Mouse (Mus musculus): Measurements from ENCODE around the gene Kcnc4. TPM values are rescaled to one million over a fixed set of nuclear protein-coding genes. Genes with fewer than 3 reads are reported as not detected.

Gene Kcnc4
- polyA plus RNA-seq, 2 experiments: not detected

- WGBS (ENCODE audit: insufficient replicate concordance): 19% methylated on average over 1 of the region's 1 CpGs
- Histone ChIP-seq H3K36me3 (replicated peaks; ENCODE audit: control insufficient read depth, insufficient read depth, low read depth) (no peaks in the 10 kb centered on the region), H3K9me3 (ENCODE audit: control insufficient read depth, low read length) (no peaks in the 10 kb centered on the region), H3K4me2 (ENCODE audit: low read depth) (no peak overlapping the region), H3K27me3 (ENCODE audit: control insufficient read depth, insufficient read depth, low read length) (no peaks in the 10 kb centered on the region), H3K27ac (no peak overlapping the region), H3K4me3 (ENCODE audit: insufficient read depth in 1 of 2, low read depth in 2 of 2, low read length in 2 of 2) (no peak overlapping the region), H3K9ac (replicated peaks) (no peak overlapping the region), H3K4me1 (replicated peaks; ENCODE audit: control insufficient read depth in 2 of 2, insufficient read depth in 2 of 2, low read length in 1 of 2) (no peaks in the 10 kb centered on the region)
- no peak for TF ChIP-seq CTCF (IDR thresholded peaks at IDR 0.05; ENCODE audit: low read depth)
- TF ChIP-seq EP300 (IDR thresholded peaks at IDR 0.05; ENCODE audit: low read depth): no peak
- ATAC-seq (ENCODE audit: insufficient read depth) (no peak), DNase-seq (ENCODE audit: low read depth in 3 of 3, low spot score in 3 of 3) (no peak)
Measured at GRCm38 (mm10) chr3:107504542-107504941, 45.2 kb upstream of the Kcnc4 start.

- TF ChIP-seq EP300 (IDR thresholded peaks at IDR 0.05; ENCODE audit: low read depth) (no peak), CTCF (IDR thresholded peaks at IDR 0.05; ENCODE audit: low read depth) (no peak)
- Histone ChIP-seq H3K9ac (replicated peaks) (no peak overlapping the region), H3K4me3 (ENCODE audit: insufficient read depth in 1 of 2, low read depth in 2 of 2, low read length in 2 of 2) (no peak overlapping the region), H3K27me3 (ENCODE audit: control insufficient read depth, insufficient read depth, low read length) (no peaks in the 10 kb centered on the region), H3K4me2 (ENCODE audit: low read depth) (no peak overlapping the region), H3K36me3 (replicated peaks; ENCODE audit: control insufficient read depth, insufficient read depth, low read depth) (no peaks in the 10 kb centered on the region), H3K27ac (no peak overlapping the region), H3K4me1 (replicated peaks; ENCODE audit: control insufficient read depth in 2 of 2, insufficient read depth in 2 of 2, low read length in 1 of 2) (no peaks in the 10 kb centered on the region), H3K9me3 (ENCODE audit: control insufficient read depth, low read length) (no peaks in the 10 kb centered on the region)
- WGBS (ENCODE audit: insufficient replicate concordance): 59% methylated on average over 2 of the region's 2 CpGs
- ATAC-seq (ENCODE audit: insufficient read depth) (no peak), DNase-seq (ENCODE audit: low read depth in 3 of 3, low spot score in 3 of 3) (no peak)
Measured at GRCm38 (mm10) chr3:107503716-107504115, 44.4 kb upstream of the Kcnc4 start.

GRCm38 (mm10) chr3:107501702-107502151 is 42.4 kb upstream of the Kcnc4 start:
- Histone ChIP-seq H3K9me3 (ENCODE audit: control insufficient read depth, low read length) (no peaks in the 10 kb centered on the region), H3K9ac (replicated peaks) (no peak overlapping the region), H3K4me2 (ENCODE audit: low read depth) (no peak overlapping the region), H3K4me3 (ENCODE audit: insufficient read depth in 1 of 2, low read depth in 2 of 2, low read length in 2 of 2) (no peak overlapping the region), H3K27me3 (ENCODE audit: control insufficient read depth, insufficient read depth, low read length) (no peaks in the 10 kb centered on the region), H3K36me3 (replicated peaks; ENCODE audit: control insufficient read depth, insufficient read depth, low read depth) (no peaks in the 10 kb centered on the region), H3K4me1 (replicated peaks; ENCODE audit: control insufficient read depth in 2 of 2, insufficient read depth in 2 of 2, low read length in 1 of 2) (no peaks in the 10 kb centered on the region), H3K27ac (no peak overlapping the region)
- WGBS (ENCODE audit: insufficient replicate concordance): 42% methylated on average over 7 of the region's 7 CpGs
- ATAC-seq (ENCODE audit: insufficient read depth) (no peak), DNase-seq (ENCODE audit: low read depth in 3 of 3, low spot score in 3 of 3) (no peak)
- TF ChIP-seq EP300 (IDR thresholded peaks at IDR 0.05; ENCODE audit: low read depth) (no peak), CTCF (IDR thresholded peaks at IDR 0.05; ENCODE audit: low read depth) (no peak)

- Histone ChIP-seq H3K4me1 (replicated peaks; ENCODE audit: control insufficient read depth in 2 of 2, insufficient read depth in 2 of 2, low read length in 1 of 2) (no peaks in the 10 kb centered on the region), H3K9me3 (ENCODE audit: control insufficient read depth, low read length) (no peaks in the 10 kb centered on the region), H3K27ac (no peak overlapping the region), H3K4me2 (ENCODE audit: low read depth) (no peak overlapping the region), H3K4me3 (ENCODE audit: insufficient read depth in 1 of 2, low read depth in 2 of 2, low read length in 2 of 2) (no peak overlapping the region), H3K27me3 (ENCODE audit: control insufficient read depth, insufficient read depth, low read length) (no peaks in the 10 kb centered on the region), H3K9ac (replicated peaks) (no peak overlapping the region), H3K36me3 (replicated peaks; ENCODE audit: control insufficient read depth, insufficient read depth, low read depth) (no peaks in the 10 kb centered on the region)
- ATAC-seq (ENCODE audit: insufficient read depth): no peak
- DNase-seq (ENCODE audit: low read depth in 3 of 3, low spot score in 3 of 3): no peak
- WGBS (ENCODE audit: insufficient replicate concordance): 72% methylated on average over 11 of the region's 11 CpGs
- TF ChIP-seq CTCF (IDR thresholded peaks at IDR 0.05; ENCODE audit: low read depth) (no peak), EP300 (IDR thresholded peaks at IDR 0.05; ENCODE audit: low read depth) (no peak)
Measured at GRCm38 (mm10) chr3:107500301-107500700, 40.9 kb upstream of the Kcnc4 start.

GRCm38 (mm10) chr3:107496086-107496850 is 36.9 kb upstream of the Kcnc4 start:
- Histone ChIP-seq H3K36me3 (replicated peaks; ENCODE audit: control insufficient read depth, insufficient read depth, low read depth) (no peaks in the 10 kb centered on the region), H3K27me3 (ENCODE audit: control insufficient read depth, insufficient read depth, low read length) (no peaks in the 10 kb centered on the region), H3K9me3 (ENCODE audit: control insufficient read depth, low read length) (no peaks in the 10 kb centered on the region), H3K4me1 (replicated peaks; ENCODE audit: control insufficient read depth in 2 of 2, insufficient read depth in 2 of 2, low read length in 1 of 2) (no peaks in the 10 kb centered on the region), H3K27ac (no peak overlapping the region), H3K9ac (replicated peaks) (no peak overlapping the region), H3K4me2 (ENCODE audit: low read depth) (no peak overlapping the region), H3K4me3 (ENCODE audit: insufficient read depth in 1 of 2, low read depth in 2 of 2, low read length in 2 of 2) (no peak overlapping the region)
- 57% methylated on average over 13 of the region's 13 CpGs for WGBS (ENCODE audit: insufficient replicate concordance)
- ATAC-seq (ENCODE audit: insufficient read depth): no peak
- TF ChIP-seq CTCF (IDR thresholded peaks at IDR 0.05; ENCODE audit: low read depth) (no peak), EP300 (IDR thresholded peaks at IDR 0.05; ENCODE audit: low read depth) (no peak)
- DNase-seq (ENCODE audit: low read depth in 3 of 3, low spot score in 3 of 3): no peak
